Mouse (Mus musculus): ENCODE results near the gene Kdf1. TPM values are rescaled to one million over a fixed set of nuclear protein-coding genes. Genes with fewer than 3 reads are reported as not detected.

The Kdf1 gene
- total and polyA plus RNA-seq, 3 experiments, result 0.04 to 0.12 TPM; not detected in 1

- TF ChIP-seq USF2 (IDR thresholded peaks at IDR 0.05; ENCODE audit: borderline replicate concordance in 1 of 2, insufficient read depth in 1 of 2, low read depth in 1 of 2, low read length in 2 of 2) (no peak), USF1 (IDR thresholded peaks at IDR 0.05; ENCODE audit: low read depth, low read length) (peak; percentile 55)
Observed at GRCm38 (mm10) chr4:133479458-133480184, 39.1 kb upstream of the Kdf1 start, which contains the start of gene Tent5b (continued).

GRCm38 (mm10) chr4:133480185-133480537, 38.6 kb upstream of the Kdf1 start:
- H3K4me1 ChIP-seq (ENCODE audit: control insufficient read depth in 1 of 2, insufficient read depth in 2 of 2, low read length in 2 of 2), result peaks cover 0 to 4% of the 10 kb centered on the region in 2 experiments; a peak in 1 of 4 replicates
- H3K27me3 ChIP-seq (ENCODE audit: control insufficient read depth in 1 of 2, insufficient read depth in 2 of 2, low read length in 2 of 2), result peaks cover 0 to 5% of the 10 kb centered on the region in 2 experiments; a peak in 2 of 4 replicates
- no peak for DNase-seq (ENCODE audit: low read depth, low spot score)
- TF ChIP-seq UBTF (IDR thresholded peaks at IDR 0.05; ENCODE audit: borderline replicate concordance, insufficient read depth, low read depth, low read length) (0 out of 2 replicates have a peak, but pooled peaks have one; percentile 7), GATA1 (IDR thresholded peaks at IDR 0.05; ENCODE audit: low read depth, low read length) (no peak), MAFK (IDR thresholded peaks at IDR 0.05; ENCODE audit: borderline replicate concordance, low read depth, low read length) (no peak), TAL1 (IDR thresholded peaks at IDR 0.05; ENCODE audit: low read length) (no peak), ZC3H11A (IDR thresholded peaks at IDR 0.05; ENCODE audit: low read depth, low read length) (no peak)
- H3K9me3 ChIP-seq (replicated peaks; ENCODE audit: insufficient read depth, low read length), result no peaks in the 10 kb centered on the region
- H3K27ac ChIP-seq (ENCODE audit: control insufficient read depth, low read depth, low read length), result no peak overlapping the region
- H3K79me2 ChIP-seq (ENCODE audit: control insufficient read depth, insufficient read depth, low read length, poor library complexity), result no peaks in the 10 kb centered on the region
- H3K36me3 ChIP-seq (ENCODE audit: control insufficient read depth in 1 of 2, insufficient read depth in 2 of 2, low read length in 2 of 2), result no peaks in the 10 kb centered on the region
- H3K9ac ChIP-seq (ENCODE audit: control insufficient read depth, low read depth, low read length, poor library complexity, severe bottlenecking), result peak overlapping the region; percentile 73
- peak overlapping the region; percentile 56 to 69 for H3K4me3 ChIP-seq (ENCODE audit: control insufficient read depth in 1 of 2, insufficient read depth in 1 of 2, low read depth in 2 of 2, low read length in 2 of 2)

GRCm38 (mm10) chr4:133480754-133481153, 38.0 kb upstream of the Kdf1 start:
- TF ChIP-seq KAT2A (conservative IDR thresholded peaks at IDR 0.05; ENCODE audit: low read depth, low read length) (no peak), MAX (IDR thresholded peaks at IDR 0.05; ENCODE audit: low read length) (no peak), MYB (IDR thresholded peaks at IDR 0.05; ENCODE audit: low read depth, low read length) (no peak), GABPA (IDR thresholded peaks at IDR 0.05; ENCODE audit: low read depth, low read length) (no peak), MAZ (IDR thresholded peaks at IDR 0.05; ENCODE audit: low read depth, low read length) (no peak), CHD2 (IDR thresholded peaks at IDR 0.05; ENCODE audit: low read length) (no peak), ZMIZ1 (IDR thresholded peaks at IDR 0.05; ENCODE audit: low read depth, low read length) (no peak), ZNF384 (IDR thresholded peaks at IDR 0.05; ENCODE audit: low read depth, low read length) (no peak), MXI1 (IDR thresholded peaks at IDR 0.05; ENCODE audit: low read depth, low read length) (no peak), ZC3H11A (IDR thresholded peaks at IDR 0.05; ENCODE audit: low read depth, low read length) (no peak), MAFK (IDR thresholded peaks at IDR 0.05; ENCODE audit: borderline replicate concordance, low read depth, low read length) (no peak), MEF2A (IDR thresholded peaks at IDR 0.05; ENCODE audit: extremely low read depth, insufficient replicate concordance, low read depth, low read length, poor library complexity, severe bottlenecking) (no peak), NRF1 (IDR thresholded peaks at IDR 0.05; ENCODE audit: insufficient read depth, low read depth, low read length, poor library complexity, severe bottlenecking) (no peak), HCFC1 (IDR thresholded peaks at IDR 0.05; ENCODE audit: low read depth, low read length) (no peak), TCF12 (IDR thresholded peaks at IDR 0.05; ENCODE audit: low read depth, low read length) (no peak)
- Histone ChIP-seq H3K79me2 (ENCODE audit: control insufficient read depth, insufficient read depth, low read length, poor library complexity) (no peaks in the 10 kb centered on the region), H3K9me3 (replicated peaks; ENCODE audit: insufficient read depth, low read length) (no peaks in the 10 kb centered on the region), H3K9ac (ENCODE audit: control insufficient read depth, low read depth, low read length, poor library complexity, severe bottlenecking) (peak overlapping the region; percentile 73; the same call in 1 of the 2 replicates), H3K36me3 (ENCODE audit: control insufficient read depth in 1 of 2, insufficient read depth in 2 of 2, low read length in 2 of 2) (no peaks in the 10 kb centered on the region), H3K4me1 (ENCODE audit: control insufficient read depth in 1 of 2, insufficient read depth in 2 of 2, low read length in 2 of 2) (peaks cover 0 to 4% of the 10 kb centered on the region in 2 experiments; a peak in 1 of 4 replicates), H3K4me3 (ENCODE audit: control insufficient read depth in 1 of 2, insufficient read depth in 1 of 2, low read depth in 2 of 2, low read length in 2 of 2) (peak overlapping the region; percentile 56 to 69; a peak in 3 of 4 replicates), H3K27ac (ENCODE audit: control insufficient read depth, low read depth, low read length) (no peak overlapping the region), H3K27me3 (ENCODE audit: control insufficient read depth in 1 of 2, insufficient read depth in 2 of 2, low read length in 2 of 2) (peaks cover 0 to 5% of the 10 kb centered on the region in 2 experiments; a peak in 2 of 4 replicates)
- DNase-seq (ENCODE audit: low read depth, low spot score), result no peak

Measured in MEL (cell line).